Mouse (Mus musculus): ENCODE data around the gene Slc25a13. TPM values are rescaled to one million over a fixed set of nuclear protein-coding genes. Genes with fewer than 3 reads are reported as not detected.

Gene Slc25a13
- polyA plus RNA-seq (2012; rRNA removed) = 4.3 and 5.0 TPM in 2 replicates

DNA sequence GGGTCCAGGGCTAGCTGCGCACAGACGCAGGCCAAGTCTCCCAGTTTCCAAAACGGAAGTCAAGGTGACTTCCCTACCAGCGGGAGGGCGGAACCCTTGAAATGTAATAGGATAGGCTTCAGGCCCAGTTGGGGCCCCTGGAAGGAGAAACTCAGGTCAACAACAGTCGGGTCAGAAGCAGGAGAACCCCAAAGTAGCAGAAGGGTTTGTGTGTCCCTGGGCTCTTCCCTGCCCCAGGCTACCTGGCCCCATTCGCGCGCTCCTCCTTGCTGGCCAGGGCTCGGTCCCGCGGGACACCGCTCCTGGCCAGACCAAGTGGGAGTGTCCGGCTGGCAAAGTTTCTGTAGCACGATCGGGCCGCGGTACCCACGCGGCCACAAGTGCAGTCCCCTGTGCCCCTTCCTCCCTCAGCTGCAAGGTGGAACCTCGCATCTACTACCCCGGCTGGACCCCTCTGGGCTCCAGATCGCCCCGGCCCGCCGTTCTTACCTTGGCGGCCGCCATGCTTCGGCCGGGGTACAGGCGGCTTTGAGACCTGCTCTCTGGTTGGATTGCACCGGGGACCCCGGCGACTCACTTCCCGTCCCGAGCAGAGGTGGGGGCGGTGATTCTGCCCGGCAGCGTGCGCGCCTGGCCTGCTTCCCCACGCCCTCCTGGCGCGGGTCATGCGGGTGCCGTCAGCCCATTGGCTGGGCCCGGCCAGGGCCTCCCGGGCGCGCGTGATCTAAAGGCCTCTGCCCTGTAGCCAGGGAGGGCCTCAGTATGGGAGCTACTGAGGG, at the start of gene Slc25a13:
Gene Slc25a13, minus strand, starts transcription at position 667 of the 779 bp plus-strand sequence.
- TF ChIP-seq POLR2A (IDR thresholded peaks at IDR 0.05; ENCODE audit: borderline replicate concordance, extremely low read depth, insufficient read depth, insufficient read length, poor library complexity, severe bottlenecking) (0 out of 2 replicates have a peak, but pooled peaks have one; percentile 17), CTCF (IDR thresholded peaks at IDR 0.05; ENCODE audit: borderline replicate concordance, extremely low read depth, insufficient read depth, insufficient read length) (no peak)
- DNase-seq (ENCODE audit: low read depth) = peak; percentile 71

DNA sequence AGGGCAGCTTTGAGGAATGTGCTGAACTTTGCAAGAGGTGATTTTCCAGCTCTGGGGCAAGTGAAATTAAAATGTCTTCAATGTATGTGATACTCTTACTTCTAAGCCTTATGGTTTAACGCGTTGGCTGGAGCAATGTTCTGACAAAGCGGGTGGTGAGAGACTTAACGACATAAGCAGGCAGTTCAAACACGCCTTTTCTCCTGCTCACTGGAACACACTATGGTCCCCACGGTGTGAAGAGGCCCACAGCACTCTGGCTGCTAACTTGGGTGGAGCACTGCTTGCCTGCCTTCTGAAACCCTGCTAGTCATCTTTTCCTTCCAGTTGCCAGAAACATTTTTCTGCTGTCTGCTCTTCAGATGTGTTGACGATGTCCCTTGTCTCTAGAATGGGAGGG, 48.8 kb upstream of the Slc25a13 start:
- no peak for DNase-seq (ENCODE audit: low read depth)
- TF ChIP-seq CTCF (IDR thresholded peaks at IDR 0.05; ENCODE audit: borderline replicate concordance, extremely low read depth, insufficient read depth, insufficient read length) (no peak), POLR2A (IDR thresholded peaks at IDR 0.05; ENCODE audit: borderline replicate concordance, extremely low read depth, insufficient read depth, insufficient read length, poor library complexity, severe bottlenecking) (no peak)

GRCm38 (mm10) chr6:6263293-6263911, 46.4 kb upstream of the Slc25a13 start:
- no peak for DNase-seq (ENCODE audit: low read depth)
- no peak for TF ChIP-seq CTCF (IDR thresholded peaks at IDR 0.05; ENCODE audit: borderline replicate concordance, extremely low read depth, insufficient read depth, insufficient read length)
- TF ChIP-seq POLR2A (IDR thresholded peaks at IDR 0.05; ENCODE audit: borderline replicate concordance, extremely low read depth, insufficient read depth, insufficient read length, poor library complexity, severe bottlenecking) = no peak

- no peak for TF ChIP-seq POLR2A (IDR thresholded peaks at IDR 0.05; ENCODE audit: borderline replicate concordance, extremely low read depth, insufficient read depth, insufficient read length, poor library complexity, severe bottlenecking)
- TF ChIP-seq CTCF (IDR thresholded peaks at IDR 0.05; ENCODE audit: borderline replicate concordance, extremely low read depth, insufficient read depth, insufficient read length) = no peak
- DNase-seq (ENCODE audit: low read depth) = no peak
Observed at GRCm38 (mm10) chr6:6260917-6261316, 43.9 kb upstream of the Slc25a13 start.

- TF ChIP-seq CTCF (IDR thresholded peaks at IDR 0.05; ENCODE audit: borderline replicate concordance, extremely low read depth, insufficient read depth, insufficient read length) (no peak), POLR2A (IDR thresholded peaks at IDR 0.05; ENCODE audit: borderline replicate concordance, extremely low read depth, insufficient read depth, insufficient read length, poor library complexity, severe bottlenecking) (no peak)
- peak; percentile 44 for DNase-seq (ENCODE audit: low read depth)
Observed at GRCm38 (mm10) chr6:6248500-6248899, 31.5 kb upstream of the Slc25a13 start.

DNA sequence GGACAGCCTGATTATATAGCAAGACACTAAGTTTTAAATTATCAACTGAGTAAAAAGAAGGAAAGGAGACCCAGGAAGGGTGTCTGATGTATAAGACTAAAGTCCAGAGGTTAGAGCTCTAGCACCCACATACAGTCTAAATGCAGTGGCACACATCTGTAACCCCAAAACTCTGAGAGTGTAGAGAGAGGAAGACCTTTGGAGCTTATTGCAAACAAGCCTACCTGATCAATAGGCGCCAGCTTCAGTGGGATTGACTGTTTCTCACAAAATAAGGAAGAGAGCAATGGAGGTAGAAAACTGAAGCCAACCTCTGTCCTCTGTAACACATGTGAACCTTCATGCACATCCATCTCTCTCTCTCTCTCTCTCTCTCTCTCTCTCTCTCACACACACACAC, 26.9 kb upstream of the Slc25a13 start:
- TF ChIP-seq CTCF (IDR thresholded peaks at IDR 0.05; ENCODE audit: borderline replicate concordance, extremely low read depth, insufficient read depth, insufficient read length) (no peak), POLR2A (IDR thresholded peaks at IDR 0.05; ENCODE audit: borderline replicate concordance, extremely low read depth, insufficient read depth, insufficient read length, poor library complexity, severe bottlenecking) (no peak)
- no peak for DNase-seq (ENCODE audit: low read depth)

- TF ChIP-seq POLR2A (IDR thresholded peaks at IDR 0.05; ENCODE audit: borderline replicate concordance, extremely low read depth, insufficient read depth, insufficient read length, poor library complexity, severe bottlenecking) (no peak), CTCF (IDR thresholded peaks at IDR 0.05; ENCODE audit: borderline replicate concordance, extremely low read depth, insufficient read depth, insufficient read length) (no peak)
Observed at GRCm38 (mm10) chr6:6242114-6242513, 25.1 kb upstream of the Slc25a13 start.

DNA sequence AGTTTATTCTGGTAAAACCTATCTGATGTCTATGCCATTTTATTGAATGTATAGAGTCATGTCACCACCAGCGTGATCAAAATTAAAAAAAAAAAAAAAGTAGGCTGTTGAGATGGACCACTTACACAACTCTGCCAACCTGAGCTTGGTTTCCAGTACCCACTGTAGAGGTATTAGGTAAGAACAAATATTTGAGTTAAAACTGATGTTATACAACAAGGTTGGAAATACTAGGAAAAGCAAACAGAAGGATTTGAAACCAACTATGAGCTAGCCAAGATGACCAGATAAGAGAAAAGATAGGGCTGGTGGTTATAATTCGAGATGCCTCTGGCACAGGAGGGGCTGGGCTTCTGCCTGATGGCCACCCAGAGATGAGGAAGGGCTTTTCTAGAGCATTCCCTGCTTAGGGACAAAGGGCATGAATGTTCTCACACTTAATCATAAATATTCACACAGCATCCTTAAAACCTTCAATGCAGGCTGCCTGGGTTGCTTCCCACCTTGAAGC, 19.9 kb upstream of the Slc25a13 start:
- no peak for DNase-seq (ENCODE audit: low read depth)
- TF ChIP-seq CTCF (IDR thresholded peaks at IDR 0.05; ENCODE audit: borderline replicate concordance, extremely low read depth, insufficient read depth, insufficient read length) = no peak
- TF ChIP-seq POLR2A (IDR thresholded peaks at IDR 0.05; ENCODE audit: borderline replicate concordance, extremely low read depth, insufficient read depth, insufficient read length, poor library complexity, severe bottlenecking) = no peak

More at GRCm38 (mm10) chr6:6242114-6242513, 25.1 kb upstream of the Slc25a13 start:
- no peak for DNase-seq (ENCODE audit: low read depth)

DNA sequence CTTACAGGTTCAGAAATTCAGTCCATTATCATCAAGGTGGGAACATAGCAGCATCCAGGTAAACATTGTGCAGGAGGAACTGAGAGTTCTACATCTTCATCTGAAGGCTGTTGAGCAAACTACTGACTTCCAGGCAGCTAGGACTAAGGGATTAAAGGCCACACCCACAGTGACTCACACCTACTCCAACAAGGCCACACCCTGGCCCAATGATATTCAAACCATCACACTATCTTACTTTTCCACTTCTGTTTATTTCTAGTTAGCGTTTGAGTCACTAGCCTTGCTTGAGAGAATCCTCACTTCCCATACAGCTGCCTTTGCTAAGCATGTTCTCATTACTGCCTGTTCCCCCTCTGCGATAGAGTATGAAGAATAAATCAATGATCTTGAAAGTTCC, 13.3 kb upstream of the Slc25a13 start:
- TF ChIP-seq CTCF (IDR thresholded peaks at IDR 0.05; ENCODE audit: borderline replicate concordance, extremely low read depth, insufficient read depth, insufficient read length) = no peak
- TF ChIP-seq POLR2A (IDR thresholded peaks at IDR 0.05; ENCODE audit: borderline replicate concordance, extremely low read depth, insufficient read depth, insufficient read length, poor library complexity, severe bottlenecking) = no peak
- no peak for DNase-seq (ENCODE audit: low read depth)

DNA sequence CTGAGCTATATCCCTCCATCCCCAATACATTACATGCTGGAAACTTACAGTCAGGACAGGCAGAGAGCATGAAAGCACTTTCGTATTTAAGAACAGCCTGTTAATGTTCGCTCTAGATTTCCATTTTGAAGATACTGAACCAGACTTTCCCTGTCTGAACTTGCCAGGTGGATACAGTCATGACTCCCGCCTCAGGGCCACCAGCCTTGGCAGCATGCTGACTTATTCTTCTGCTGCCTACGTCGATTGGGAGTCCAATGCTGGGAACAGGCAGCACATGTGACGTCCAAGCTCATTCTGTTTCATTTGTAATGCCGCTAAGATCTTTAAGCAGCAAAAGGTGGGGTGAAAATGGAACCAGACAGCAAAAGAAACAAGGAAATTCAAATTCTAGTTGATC, 5.7 kb upstream of the Slc25a13 start:
- DNase-seq (ENCODE audit: low read depth) = no peak
- no peak for TF ChIP-seq CTCF (IDR thresholded peaks at IDR 0.05; ENCODE audit: borderline replicate concordance, extremely low read depth, insufficient read depth, insufficient read length)
- no peak for TF ChIP-seq POLR2A (IDR thresholded peaks at IDR 0.05; ENCODE audit: borderline replicate concordance, extremely low read depth, insufficient read depth, insufficient read length, poor library complexity, severe bottlenecking)

DNA sequence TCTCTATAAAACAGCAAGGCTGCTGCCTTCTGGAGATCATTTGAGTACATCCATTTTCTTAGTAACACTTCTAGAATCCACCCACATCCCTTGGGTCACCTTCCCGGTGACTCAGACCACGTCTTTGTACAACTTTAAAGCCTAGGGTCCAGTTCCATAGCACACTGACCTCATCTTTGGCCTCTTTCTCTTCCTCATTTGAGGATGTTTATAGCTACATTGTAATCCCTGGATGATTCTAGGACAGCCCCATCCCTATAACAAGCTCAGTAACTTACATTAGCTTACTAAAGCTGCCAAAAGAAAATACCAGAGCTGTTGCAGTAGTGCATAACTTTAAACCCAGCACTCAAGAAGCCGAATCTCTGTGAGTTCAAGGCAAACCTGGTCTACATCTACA, 3.6 kb upstream of the Slc25a13 start:
- TF ChIP-seq POLR2A (IDR thresholded peaks at IDR 0.05; ENCODE audit: borderline replicate concordance, extremely low read depth, insufficient read depth, insufficient read length, poor library complexity, severe bottlenecking) (no peak), CTCF (IDR thresholded peaks at IDR 0.05; ENCODE audit: borderline replicate concordance, extremely low read depth, insufficient read depth, insufficient read length) (no peak)
- no peak for DNase-seq (ENCODE audit: low read depth)

Measured in brain, embryonic 14.5 days (tissue).